In genomic region chr17:78524598-78525215, GRCm38 (mm10) we compare ENCODE assay signal across 18 mouse cellular contexts. TPM values are rescaled to one million over a fixed set of nuclear protein-coding genes. Genes with fewer than 3 reads are reported as not detected.
DNase-seq lines count a peak whose midpoint lies in the region; ATAC-seq and TF ChIP-seq lines count a peak whose summit lies in the region.
"Had no signal": no experiment of that assay in that cellular context is flagged by ENCODE, and none has a peak within 500 bp of the region (broad histone marks: within the 10 kb centered on the region; RNA-seq: fewer than 3 reads in every experiment).

No protein-coding gene starts in this region.

- TF ChIP-seq POLR2A in embryonic fibroblast, embryonic 13.5 days (IDR thresholded peaks at IDR 0.05; ENCODE audit: low read depth, low read length), result no peak

- H3K4me1 ChIP-seq in heart, embryonic 11.5 days (ENCODE audit: control insufficient read depth, insufficient read depth, low read length), result peaks cover 4% of the 10 kb centered on the region
- peaks cover 12% of the 10 kb centered on the region for H3K4me1 ChIP-seq in embryonic fibroblast, embryonic 13.5 days (ENCODE audit: control insufficient read depth, insufficient read depth, low read length)
- H3K4me1 ChIP-seq in limb, embryonic 13.5 days, result peaks cover 38% of the 10 kb centered on the region

- H3K9ac ChIP-seq in heart, embryonic 11.5 days (ENCODE audit: low read depth, low read length), result no peak overlapping the region
- no peak overlapping the region for H3K9ac ChIP-seq in limb, embryonic 13.5 days
- H3K9ac ChIP-seq: heart, embryonic 13.5 days; hindbrain, embryonic 15.5 days; midbrain, embryonic 13.5 days had no signal

- no peaks in the 10 kb centered on the region for H3K36me3 ChIP-seq in heart, embryonic 11.5 days (ENCODE audit: control insufficient read depth, insufficient read depth, low read length)
- no peaks in the 10 kb centered on the region for H3K36me3 ChIP-seq in limb, embryonic 13.5 days
- H3K36me3 ChIP-seq: forebrain, embryonic 10.5 days; heart, embryonic 13.5 days; hindbrain, embryonic 15.5 days; midbrain, embryonic 13.5 days had no signal

- WGBS in heart, embryonic 11.5 days (ENCODE audit: insufficient replicate concordance), result 78% methylated on average over 7 of the region's 7 CpGs
- WGBS in limb, embryonic 13.5 days, result 57% methylated on average over 7 of the region's 7 CpGs

- no peak overlapping the region for H3K4me3 ChIP-seq in heart, embryonic 11.5 days (ENCODE audit: low read depth, low read length)
- H3K4me3 ChIP-seq in embryonic fibroblast, embryonic 13.5 days (ENCODE audit: insufficient read depth, low read length), result no peak overlapping the region
- H3K4me3 ChIP-seq in limb, embryonic 13.5 days, result no peak overlapping the region
- H3K4me3 ChIP-seq: forebrain, embryonic 10.5 days; heart, embryonic 13.5 days; hindbrain, embryonic 15.5 days; midbrain, embryonic 13.5 days had no signal

- no peak overlapping the region for H3K27ac ChIP-seq in heart, embryonic 11.5 days (ENCODE audit: low read depth, low read length)
- H3K27ac ChIP-seq in embryonic fibroblast, embryonic 13.5 days (ENCODE audit: insufficient read depth, low read length), result peak overlapping the region; percentile 81
- H3K27ac ChIP-seq in limb, embryonic 13.5 days, result no peak overlapping the region
- H3K27ac ChIP-seq: forebrain, embryonic 10.5 days; heart, embryonic 13.5 days; hindbrain, embryonic 15.5 days; midbrain, embryonic 13.5 days had no signal

- H3K9me3 ChIP-seq in heart, embryonic 11.5 days (replicated peaks; ENCODE audit: control insufficient read depth, low read length), result no peaks in the 10 kb centered on the region
- no peaks in the 10 kb centered on the region for H3K9me3 ChIP-seq in limb, embryonic 13.5 days
- H3K9me3 ChIP-seq: forebrain, embryonic 10.5 days; heart, embryonic 13.5 days; hindbrain, embryonic 15.5 days; midbrain, embryonic 13.5 days had no signal

- no peak for ATAC-seq in heart, embryonic 11.5 days (replicated peaks; ENCODE audit: insufficient number of reproducible peaks, low FRiP score, low TSS enrichment)
- ATAC-seq in limb, embryonic 13.5 days (ENCODE audit: low FRiP score, low read depth), result peak; percentile 60
- ATAC-seq: CD4-positive, CD25-positive, alpha-beta regulatory T cell, adult 4 months; midbrain, embryonic 13.5 days had no signal

- DNase-seq in heart, adult 8-10 months (ENCODE audit: low spot score), result peak; percentile 33
- peak; percentile 72 for DNase-seq in NIH3T3 (ENCODE audit: low read depth)
- no peak for DNase-seq in thymus, postnatal 0 days (ENCODE audit: low spot score)
- no peak for DNase-seq in thymus, postnatal 10 days (ENCODE audit: low spot score in 2 of 2)
- DNase-seq: adrenal gland, postnatal 36 days; cerebellum, postnatal 10 days; kidney, adult 18-20 months; kidney, postnatal 36 days; lung, adult 2 months; lung, postnatal 4 days had no signal

- no peaks in the 10 kb centered on the region for H3K27me3 ChIP-seq in heart, embryonic 11.5 days (ENCODE audit: control insufficient read depth, insufficient read depth, low read length)
- no peaks in the 10 kb centered on the region for H3K27me3 ChIP-seq in limb, embryonic 13.5 days
- H3K27me3 ChIP-seq: heart, embryonic 13.5 days; hindbrain, embryonic 15.5 days; midbrain, embryonic 13.5 days had no signal

- no peak overlapping the region for H3K4me2 ChIP-seq in heart, embryonic 11.5 days
- H3K4me2 ChIP-seq in limb, embryonic 13.5 days (replicated peaks), result no peak overlapping the region
- H3K4me2 ChIP-seq: heart, embryonic 13.5 days; hindbrain, embryonic 15.5 days; midbrain, embryonic 13.5 days had no signal

- TF ChIP-seq CTCF in embryonic fibroblast, embryonic 13.5 days (IDR thresholded peaks at IDR 0.05; ENCODE audit: borderline replicate concordance, insufficient read depth, low read length), result no peak

RNA-seq across cellular contexts. Expression of gene Vit, which starts 16.8 kb away (rescaled TPM):
- 1 to 10 TPM in 3 of 4 experiments, under 1 TPM in 1; 0.98 to 2.1 (median 1.6) TPM for total RNA-seq in heart, adult 8-10 months (2022)
- 0.21 TPM in 1 of 2 replicates, not detected in the other for polyA plus RNA-seq in heart, embryonic 11.5 days (2014; fragmentation: Nextera tagmentation; extraction: Ambion mirVana)
- polyA plus RNA-seq in embryonic fibroblast, embryonic 13.5 days (2011; ENCODE audit: insufficient read length, low read depth, missing spikeins), result 0.19 and 0.92 TPM in 2 replicates
- 0.51 and 0.57 TPM in 2 replicates for polyA plus RNA-seq in limb, embryonic 13.5 days (2015; fragmentation: Nextera tagmentation; extraction: Ambion mirVana)
- polyA plus RNA-seq in thymus, postnatal 0 days (2015; fragmentation: Nextera tagmentation; extraction: Ambion mirVana), result 0.21 and 0.27 TPM in 2 replicates
- polyA plus RNA-seq: CD4-positive, CD25-positive, alpha-beta regulatory T cell, adult 4 months; heart, embryonic 13.5 days had no signal

Comparison
In these comparisons a context has a peak if more than half of its experiments do, and no peak if none do; other contexts are left out.
1. DNase-seq: peak in heart, adult 8-10 months (single experiment) and NIH3T3 (single experiment); none in thymus, postnatal 0 days (single experiment) and thymus, postnatal 10 days (0 of 2).